In the genomic region with DNA sequence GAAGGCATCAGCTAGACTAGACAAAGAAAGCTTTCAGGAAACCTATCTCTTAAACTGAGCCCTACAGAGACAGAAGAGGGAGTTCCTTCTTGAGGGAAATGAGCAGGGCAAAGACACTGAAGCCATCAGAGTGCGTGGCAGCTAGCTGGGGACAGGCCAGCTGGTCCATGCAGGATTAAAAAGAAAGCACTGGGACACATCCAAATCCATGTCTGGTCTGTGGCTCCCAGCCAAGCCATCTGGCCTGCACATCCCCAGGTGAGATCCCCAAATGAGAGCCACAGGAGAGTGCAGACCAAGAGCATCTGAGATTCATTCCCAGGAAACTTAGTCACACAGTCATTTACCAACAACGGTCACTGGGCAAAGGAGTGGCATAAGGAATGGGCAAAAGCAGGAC, we compare ENCODE assay signal across 11 mouse cellular contexts. TPM values are rescaled to one million over a fixed set of nuclear protein-coding genes. Genes with fewer than 3 reads are reported as not detected.
DNase-seq lines count a peak whose midpoint lies in the region; ATAC-seq and TF ChIP-seq lines count a peak whose summit lies in the region.
"Had no signal": no experiment of that assay in that cellular context is flagged by ENCODE, and none has a peak within 500 bp of the region (broad histone marks: within the 10 kb centered on the region; RNA-seq: fewer than 3 reads in every experiment).

No protein-coding gene starts in this region.

- no peaks in the 10 kb centered on the region for H3K36me3 ChIP-seq in heart, postnatal 0 days (replicated peaks; ENCODE audit: control insufficient read depth, insufficient read depth, low read length)
- H3K36me3 ChIP-seq in midbrain, embryonic 13.5 days = no peaks in the 10 kb centered on the region
- H3K36me3 ChIP-seq in midbrain, embryonic 10.5 days = peaks cover 9% of the 10 kb centered on the region; the same call in 1 of the 2 replicates
- no peaks in the 10 kb centered on the region for H3K36me3 ChIP-seq in neural tube, embryonic 15.5 days

- H3K9ac ChIP-seq in heart, postnatal 0 days (replicated peaks; ENCODE audit: low read depth, low read length) = no peak overlapping the region
- H3K9ac ChIP-seq in midbrain, embryonic 13.5 days (replicated peaks) = no peak overlapping the region
- H3K9ac ChIP-seq in neural tube, embryonic 15.5 days (replicated peaks) = no peak overlapping the region
- H3K9ac ChIP-seq: liver, embryonic 14.5 days had no signal

- 26% methylated on average over 2 of the region's 2 CpGs for WGBS in heart, postnatal 0 days
- WGBS in midbrain, embryonic 13.5 days = 58% methylated on average over 2 of the region's 2 CpGs
- WGBS in midbrain, embryonic 10.5 days = 95% methylated on average over 2 of the region's 2 CpGs
- 36% methylated on average over 2 of the region's 2 CpGs for WGBS in neural tube, embryonic 15.5 days

- no peak for TF ChIP-seq EP300 in heart, postnatal 0 days (IDR thresholded peaks at IDR 0.05; ENCODE audit: low read depth)

- no peak overlapping the region for H3K4me3 ChIP-seq in heart, postnatal 0 days (ENCODE audit: low read depth, low read length)
- no peak overlapping the region for H3K4me3 ChIP-seq in midbrain, embryonic 13.5 days (replicated peaks)
- H3K4me3 ChIP-seq in midbrain, embryonic 10.5 days = no peak overlapping the region
- H3K4me3 ChIP-seq in neural tube, embryonic 15.5 days (replicated peaks) = no peak overlapping the region
- no peak overlapping the region for H3K4me3 ChIP-seq in gastrocnemius, adult 2 months

- peaks cover 64% of the 10 kb centered on the region for H3K4me1 ChIP-seq in heart, postnatal 0 days (ENCODE audit: control insufficient read depth, insufficient read depth)
- peaks cover 41% of the 10 kb centered on the region for H3K4me1 ChIP-seq in midbrain, embryonic 13.5 days (replicated peaks)
- peaks cover 11% of the 10 kb centered on the region; the same call in 1 of the 2 replicates for H3K4me1 ChIP-seq in midbrain, embryonic 10.5 days
- H3K4me1 ChIP-seq in neural tube, embryonic 15.5 days = peaks cover 35% of the 10 kb centered on the region

- no peak for TF ChIP-seq CTCF in heart, postnatal 0 days (IDR thresholded peaks at IDR 0.05; ENCODE audit: low read depth)
- TF ChIP-seq CTCF in gastrocnemius, adult 2 months (IDR thresholded peaks at IDR 0.05) = no peak

- H3K27me3 ChIP-seq in heart, postnatal 0 days (ENCODE audit: control insufficient read depth, insufficient read depth, low read length) = no peaks in the 10 kb centered on the region
- no peaks in the 10 kb centered on the region for H3K27me3 ChIP-seq in midbrain, embryonic 13.5 days
- no peaks in the 10 kb centered on the region for H3K27me3 ChIP-seq in midbrain, embryonic 10.5 days (ENCODE audit: low read depth, poor library complexity, severe bottlenecking)
- H3K27me3 ChIP-seq in neural tube, embryonic 15.5 days (replicated peaks) = no peaks in the 10 kb centered on the region

- no peak for ATAC-seq in heart, postnatal 0 days (ENCODE audit: insufficient read depth, low read depth)
- peak; percentile 24 for ATAC-seq in midbrain, embryonic 13.5 days
- ATAC-seq in neural tube, embryonic 15.5 days (ENCODE audit: low FRiP score) = 0 out of 2 replicates have a peak, but pooled peaks have one; percentile 43
- ATAC-seq: inflammation-experienced regulatory T-cells, adult 6 months had no signal

- intact Hi-C loops in heart, postnatal 36 days (cut with DNase I) = no loop called here
- intact Hi-C loops in gastrocnemius, adult 2 months (cut with DNase I) = no loop called here

- H3K4me2 ChIP-seq in heart, postnatal 0 days (ENCODE audit: low read depth, low read length) = no peak overlapping the region
- H3K4me2 ChIP-seq in midbrain, embryonic 13.5 days (replicated peaks) = no peak overlapping the region
- no peak overlapping the region for H3K4me2 ChIP-seq in neural tube, embryonic 15.5 days

- peak overlapping the region; percentile 78 for H3K27ac ChIP-seq in heart, postnatal 0 days (ENCODE audit: low read depth)
- peak overlapping the region; percentile 30; the same call in 1 of the 2 replicates for H3K27ac ChIP-seq in midbrain, embryonic 13.5 days
- no peak overlapping the region for H3K27ac ChIP-seq in midbrain, embryonic 10.5 days (replicated peaks)
- no peak overlapping the region; the same call in 1 of the 2 replicates for H3K27ac ChIP-seq in neural tube, embryonic 15.5 days (replicated peaks)
- no peak overlapping the region for H3K27ac ChIP-seq in gastrocnemius, adult 2 months
- H3K27ac ChIP-seq: liver, embryonic 14.5 days had no signal

- no peak for DNase-seq in heart, postnatal 0 days (ENCODE audit: low spot score)
- no peak for DNase-seq in heart, postnatal 36 days
- DNase-seq in midbrain, embryonic 10.5 days (ENCODE audit: low spot score) = no peak
- peak; percentile 25 to 67 for DNase-seq in cerebellum, postnatal 4 days (ENCODE audit: low spot score in 2 of 2)
- DNase-seq in urinary bladder, postnatal 36 days (ENCODE audit: low spot score in 2 of 2) = no peak
- no peak for DNase-seq in gastrocnemius, adult 2 months
- DNase-seq: adrenal gland, postnatal 36 days had no signal

- H3K9me3 ChIP-seq in heart, postnatal 0 days (replicated peaks; ENCODE audit: control insufficient read depth, low read length) = no peaks in the 10 kb centered on the region
- no peaks in the 10 kb centered on the region for H3K9me3 ChIP-seq in midbrain, embryonic 13.5 days
- no peaks in the 10 kb centered on the region for H3K9me3 ChIP-seq in midbrain, embryonic 10.5 days (replicated peaks)
- no peaks in the 10 kb centered on the region for H3K9me3 ChIP-seq in neural tube, embryonic 15.5 days (replicated peaks)

RNA-seq across cellular contexts. Expression of gene Ppp2r5e, which starts 38.2 kb away (rescaled TPM):
- 7.5 and 11.5 TPM in 2 replicates for total RNA-seq in heart, postnatal 0 days (2014; rRNA removed; ENCODE audit: low replicate concordance)
- polyA plus RNA-seq in heart, postnatal 0 days (2015; fragmentation: Nextera tagmentation; extraction: Ambion mirVana) = 7.5 and 9.5 TPM in 2 replicates
- 10 to 100 TPM; 32.4 to 32.8 TPM for total RNA-seq in heart, postnatal 36 days (2021)
- 21.4 TPM in 2 replicates for polyA plus RNA-seq in midbrain, embryonic 13.5 days (2015; fragmentation: Nextera tagmentation; extraction: Ambion mirVana)
- 15.0 and 16.2 TPM in 2 replicates for polyA plus RNA-seq in midbrain, embryonic 10.5 days (2016; fragmentation: Nextera tagmentation; extraction: Ambion mirVana)
- 19.3 and 20.0 TPM in 2 replicates for polyA plus RNA-seq in neural tube, embryonic 15.5 days (2015; fragmentation: Nextera tagmentation; extraction: Ambion mirVana)
- 10 to 100 TPM; 32.2 to 34.3 TPM for total RNA-seq in gastrocnemius, adult 2 months (2021)

Comparison
In these comparisons a context has a peak if more than half of its experiments do, and no peak if none do; other contexts are left out.
1. H3K27ac ChIP-seq: peak in heart, postnatal 0 days (single experiment) and midbrain, embryonic 13.5 days (single experiment); none in midbrain, embryonic 10.5 days (single experiment), neural tube, embryonic 15.5 days (single experiment) and gastrocnemius, adult 2 months (single experiment).
2. DNase-seq: peak in cerebellum, postnatal 4 days (2 of 2); none in heart, postnatal 0 days (single experiment), heart, postnatal 36 days (0 of 2), midbrain, embryonic 10.5 days (single experiment), urinary bladder, postnatal 36 days (0 of 2) and gastrocnemius, adult 2 months (single experiment).